Mouse (Mus musculus): Measurements from ENCODE around the gene Cenpm. TPM values are rescaled to one million over a fixed set of nuclear protein-coding genes. Genes with fewer than 3 reads are reported as not detected.

The Cenpm gene
- polyA plus RNA-seq (2016; fragmentation: Nextera tagmentation; extraction: Ambion mirVana) = 81.5 and 82.5 TPM in 2 replicates

- under 1% methylated on average over 65 of the region's 65 CpGs for WGBS
- H3K36me3 ChIP-seq (replicated peaks) = peaks cover 5% of the 10 kb centered on the region
- peak within 1 kb of the TSS; percentile 73 for H3K4me3 ChIP-seq
- H3K27ac ChIP-seq (replicated peaks) = peak within 1 kb of the TSS; percentile 92
- H3K4me1 ChIP-seq = peaks cover 11% of the 10 kb centered on the region
- no peaks in the 10 kb centered on the region for H3K9me3 ChIP-seq
- no peaks in the 10 kb centered on the region for H3K27me3 ChIP-seq (replicated peaks; ENCODE audit: low read depth, poor library complexity, severe bottlenecking)
- DNase-seq (ENCODE audit: low spot score) = peak; percentile 95
Measured at GRCm38 (mm10) chr15:82244115-82244804, at the start of gene Cenpm. TSS of gene Cenpm (minus strand) at chr15:82244748.

GRCm38 (mm10) chr15:82294059-82294458 lies 49.5 kb upstream of the Cenpm start:
- Histone ChIP-seq H3K4me1 (peaks cover 19% of the 10 kb centered on the region), H3K27ac (replicated peaks) (no peak overlapping the region), H3K36me3 (replicated peaks) (peaks cover 28% of the 10 kb centered on the region), H3K9me3 (peaks cover 4% of the 10 kb centered on the region; the same call in 1 of the 2 replicates), H3K4me3 (no peak overlapping the region), H3K27me3 (replicated peaks; ENCODE audit: low read depth, poor library complexity, severe bottlenecking) (peaks cover 4% of the 10 kb centered on the region)
- peak; percentile 31 for DNase-seq (ENCODE audit: low spot score)
- WGBS = 57% methylated on average over 8 of the region's 8 CpGs

DNA sequence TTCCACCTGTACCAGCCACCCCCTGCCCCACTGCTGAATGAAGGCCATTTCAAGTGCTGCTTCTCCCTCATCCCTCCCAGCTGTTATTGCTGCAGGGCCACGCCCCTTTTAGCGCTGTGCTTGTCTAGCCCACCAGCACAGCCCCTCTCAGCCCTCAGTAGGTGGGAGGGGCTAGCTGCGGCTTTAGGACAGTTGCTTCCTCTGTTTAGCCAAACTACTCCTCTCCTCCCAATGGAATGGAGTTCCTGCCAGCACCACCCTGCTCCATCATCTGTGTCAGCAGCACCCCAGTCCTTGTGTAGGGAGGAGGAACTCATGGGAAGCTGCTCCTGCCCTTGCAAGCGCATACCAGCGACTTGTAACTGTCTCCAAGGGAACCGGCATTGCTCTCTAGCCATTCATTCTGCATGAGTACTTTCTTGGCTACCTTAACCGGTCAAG lies 48.7 kb upstream of the Cenpm start:
- peak; percentile 54 for DNase-seq (ENCODE audit: low spot score)
- WGBS = 20% methylated on average over 7 of the region's 7 CpGs
- H3K27me3 ChIP-seq (replicated peaks; ENCODE audit: low read depth, poor library complexity, severe bottlenecking) = no peaks in the 10 kb centered on the region
- peak overlapping the region; percentile 27; the same call in 1 of the 2 replicates for H3K4me3 ChIP-seq
- H3K27ac ChIP-seq (replicated peaks) = no peak overlapping the region
- H3K9me3 ChIP-seq = no peaks in the 10 kb centered on the region
- peaks cover 36% of the 10 kb centered on the region for H3K36me3 ChIP-seq (replicated peaks)
- peaks cover 19% of the 10 kb centered on the region for H3K4me1 ChIP-seq

DNA sequence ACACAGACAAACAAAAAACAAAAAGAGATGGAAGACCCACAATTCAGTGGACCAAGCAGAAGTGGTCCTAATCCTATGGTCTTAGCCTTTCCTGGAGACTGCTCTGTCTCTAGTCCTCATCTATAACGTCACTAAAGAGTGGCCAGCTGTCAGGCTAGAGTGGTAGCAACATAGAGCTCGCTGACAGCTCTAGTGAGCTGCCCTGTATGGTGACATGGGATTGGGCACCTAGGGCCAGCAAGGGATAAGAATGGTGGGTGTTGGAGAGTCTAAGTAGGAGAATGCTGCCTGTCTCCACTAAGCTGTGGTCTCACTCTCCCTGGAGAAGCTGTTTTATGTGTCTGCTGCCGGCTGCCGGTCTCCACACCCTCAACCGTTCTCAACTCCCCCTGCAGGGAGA lies 48.3 kb upstream of the Cenpm start:
- peak overlapping the region; percentile 27; the same call in 1 of the 2 replicates for H3K4me3 ChIP-seq
- 28% methylated on average over 5 of the region's 5 CpGs for WGBS

DNA sequence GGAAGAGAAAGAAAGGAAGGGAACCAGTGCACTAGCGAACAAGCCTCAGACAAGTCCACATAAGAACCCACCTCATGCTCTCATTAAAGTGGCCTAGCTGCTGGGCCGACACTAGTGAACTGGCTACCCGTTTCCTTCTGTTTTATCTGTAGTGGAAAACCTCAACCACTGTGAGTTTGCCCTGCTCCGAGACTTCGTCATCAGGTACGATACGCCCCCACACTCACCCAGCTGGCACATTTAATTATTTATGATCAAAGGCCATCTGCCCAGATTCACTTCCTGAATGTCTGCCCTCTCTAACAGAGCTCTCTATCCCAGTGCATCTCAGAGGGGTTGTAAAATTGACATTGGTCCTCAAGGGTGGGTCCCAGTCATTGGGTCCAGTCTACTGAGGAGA lies 45.7 kb upstream of the Cenpm start:
- Histone ChIP-seq H3K4me1 (peaks cover 19% of the 10 kb centered on the region), H3K27ac (replicated peaks) (no peak overlapping the region), H3K9me3 (no peaks in the 10 kb centered on the region), H3K36me3 (replicated peaks) (peaks cover 66% of the 10 kb centered on the region), H3K4me3 (no peak overlapping the region), H3K27me3 (replicated peaks; ENCODE audit: low read depth, poor library complexity, severe bottlenecking) (no peaks in the 10 kb centered on the region)
- DNase-seq (ENCODE audit: low spot score) = no peak
- WGBS = 90% methylated on average over 7 of the region's 7 CpGs

More for the DNA sequence above, 48.3 kb upstream of the Cenpm start:
- DNase-seq (ENCODE audit: low spot score) = no peak
- no peaks in the 10 kb centered on the region for H3K27me3 ChIP-seq (replicated peaks; ENCODE audit: low read depth, poor library complexity, severe bottlenecking)
- no peaks in the 10 kb centered on the region for H3K9me3 ChIP-seq
- H3K4me1 ChIP-seq = peaks cover 19% of the 10 kb centered on the region
- H3K36me3 ChIP-seq (replicated peaks) = peaks cover 40% of the 10 kb centered on the region
- H3K27ac ChIP-seq (replicated peaks) = no peak overlapping the region

DNA sequence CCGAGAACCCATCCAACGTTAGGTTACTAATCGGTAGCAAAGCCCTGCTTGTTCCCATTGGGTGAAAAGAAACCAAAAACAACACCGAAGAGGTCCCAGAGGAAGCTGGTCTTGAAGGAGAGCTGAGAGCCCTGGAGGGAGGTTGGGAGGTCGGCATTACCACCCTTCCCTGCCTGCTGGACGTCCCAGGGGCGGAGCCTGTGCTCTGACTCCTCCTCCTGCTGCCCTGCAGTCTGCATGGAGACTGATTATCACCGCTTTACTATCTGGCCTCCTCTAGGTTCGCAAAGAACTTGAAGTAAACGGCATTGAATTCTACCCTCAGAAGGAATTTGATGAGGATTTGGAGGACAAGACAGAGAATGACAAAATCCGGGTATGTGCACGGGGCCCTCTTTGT lies 41.6 kb upstream of the Cenpm start:
- Histone ChIP-seq H3K36me3 (replicated peaks) (peaks cover 100% of the 10 kb centered on the region), H3K4me1 (no peaks in the 10 kb centered on the region), H3K27ac (replicated peaks) (no peak overlapping the region), H3K27me3 (replicated peaks; ENCODE audit: low read depth, poor library complexity, severe bottlenecking) (no peaks in the 10 kb centered on the region), H3K4me3 (no peak overlapping the region), H3K9me3 (no peaks in the 10 kb centered on the region)
- no peak for DNase-seq (ENCODE audit: low spot score)
- 68% methylated on average over 12 of the region's 12 CpGs for WGBS

DNA sequence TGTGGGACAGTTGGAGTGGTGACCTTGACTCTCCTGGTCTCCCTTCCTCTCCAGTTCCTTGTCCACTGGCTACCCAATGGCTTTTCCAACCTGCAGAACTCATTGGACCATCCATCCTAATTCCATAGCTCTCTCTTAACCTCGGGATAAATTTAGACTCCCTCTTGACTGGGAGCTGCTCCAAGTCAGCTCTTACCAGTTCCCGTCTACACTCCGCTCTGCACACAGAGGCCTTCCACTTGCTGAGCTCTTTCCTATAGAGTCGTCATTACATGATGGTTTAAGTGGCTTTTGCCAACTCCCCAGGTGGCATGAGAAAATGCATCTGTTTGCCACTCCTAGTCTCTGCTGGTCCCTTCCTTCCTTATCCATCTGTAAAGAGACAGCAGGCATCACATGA lies 36.1 kb upstream of the Cenpm start:
- DNase-seq (ENCODE audit: low spot score) = no peak
- Histone ChIP-seq H3K27ac (replicated peaks) (no peak overlapping the region), H3K9me3 (no peaks in the 10 kb centered on the region), H3K27me3 (replicated peaks; ENCODE audit: low read depth, poor library complexity, severe bottlenecking) (0 out of 2 replicates have a peak, but pooled peaks cover 5% of the 10 kb centered on the region), H3K4me3 (no peak overlapping the region), H3K4me1 (peaks cover 21% of the 10 kb centered on the region), H3K36me3 (replicated peaks) (peaks cover 86% of the 10 kb centered on the region)
- 89% methylated on average over 4 of the region's 4 CpGs for WGBS

DNA sequence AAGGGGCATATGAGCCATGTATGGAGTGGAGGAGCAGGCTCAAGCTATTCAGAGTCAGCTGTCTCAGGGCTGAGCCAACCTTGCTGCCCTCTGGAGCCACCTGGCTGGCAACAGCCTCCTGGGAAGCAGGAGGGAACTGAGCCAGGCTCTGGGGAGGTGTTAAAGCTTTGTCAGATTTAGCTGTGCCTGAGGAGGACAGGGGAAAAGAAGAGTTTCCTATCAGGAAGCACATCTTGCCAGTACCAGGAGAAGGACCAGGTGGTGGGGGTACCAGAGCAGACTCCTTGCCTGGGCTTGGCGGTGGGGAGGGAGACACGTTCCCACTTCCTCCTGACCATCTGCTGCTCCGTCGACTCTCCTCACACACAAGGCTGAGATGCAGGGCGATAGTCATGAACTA lies 33.0 kb upstream of the Cenpm start:
- Histone ChIP-seq H3K27ac (replicated peaks) (no peak overlapping the region), H3K9me3 (no peaks in the 10 kb centered on the region), H3K36me3 (replicated peaks) (peaks cover 55% of the 10 kb centered on the region), H3K4me1 (peaks cover 33% of the 10 kb centered on the region), H3K27me3 (replicated peaks; ENCODE audit: low read depth, poor library complexity, severe bottlenecking) (peaks cover 34% of the 10 kb centered on the region), H3K4me3 (no peak overlapping the region)
- DNase-seq (ENCODE audit: low spot score) = no peak
- WGBS = 88% methylated on average over 5 of the region's 5 CpGs

DNA sequence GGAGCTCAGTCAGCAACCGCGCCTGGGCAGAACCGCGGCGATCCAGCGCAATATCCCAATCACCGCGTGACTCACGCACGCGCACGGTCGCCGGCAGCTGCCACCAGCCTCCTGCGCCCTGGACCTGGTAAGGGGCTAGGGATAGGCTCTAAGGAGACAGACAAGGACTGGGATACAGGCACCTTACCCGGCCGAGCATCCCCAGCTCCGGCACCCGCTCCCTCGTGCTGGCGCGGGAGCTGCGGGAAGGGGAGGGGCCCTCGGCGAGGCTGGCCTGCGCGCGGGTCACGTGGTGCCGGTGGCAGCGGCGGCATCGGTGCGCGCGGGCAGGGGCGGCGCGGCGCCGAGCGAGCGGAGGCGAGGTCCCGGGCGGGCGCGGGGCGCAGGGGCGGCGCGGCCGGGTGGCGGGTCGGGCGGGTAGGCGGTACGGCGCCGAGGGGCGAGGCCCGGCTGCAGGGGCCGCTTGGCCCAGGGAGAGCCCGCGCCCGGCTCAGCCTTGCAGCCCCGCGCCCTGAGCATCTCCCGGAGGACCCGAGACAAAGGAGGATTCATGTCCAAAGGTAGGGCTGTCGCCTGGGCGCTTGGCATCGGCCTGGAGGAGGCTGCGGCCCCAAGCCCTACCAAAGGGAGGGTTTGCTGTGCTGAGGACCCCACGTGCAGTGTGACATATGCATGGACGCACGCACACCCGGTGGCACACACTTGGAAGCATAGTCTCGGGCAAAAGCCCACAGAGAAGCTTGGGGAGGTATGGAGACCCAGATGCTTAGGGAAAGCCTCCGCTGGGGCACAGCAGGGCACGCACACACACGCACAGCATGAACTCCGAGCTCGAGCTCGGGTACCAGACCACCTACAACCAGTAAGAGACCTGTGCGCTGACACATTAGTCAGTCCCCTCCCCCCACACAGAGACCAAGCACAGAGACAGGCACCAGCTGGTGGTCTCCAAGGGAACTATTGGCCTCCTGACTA lies 30.7 kb upstream of the Cenpm start:
- Histone ChIP-seq H3K27ac (replicated peaks) (peak overlapping the region; percentile 89), H3K9me3 (no peaks in the 10 kb centered on the region), H3K27me3 (replicated peaks; ENCODE audit: low read depth, poor library complexity, severe bottlenecking) (peaks cover 48% of the 10 kb centered on the region), H3K36me3 (replicated peaks) (peaks cover 33% of the 10 kb centered on the region), H3K4me3 (peak overlapping the region; percentile 83), H3K4me1 (peaks cover 33% of the 10 kb centered on the region)
- DNase-seq (ENCODE audit: low spot score) = peak; percentile 79
- under 1% methylated on average over 86 of the region's 86 CpGs for WGBS

GRCm38 (mm10) chr15:82274593-82274926 lies 30.0 kb upstream of the Cenpm start, which contains the start of gene Sept3:
TSS of gene Sept3 (plus strand) at chr15:82274893.
- 31% methylated on average over 6 of the region's 6 CpGs for WGBS
- Histone ChIP-seq H3K36me3 (replicated peaks) (peaks cover 26% of the 10 kb centered on the region), H3K4me3 (peak within 1 kb of the TSS; percentile 83), H3K27me3 (replicated peaks; ENCODE audit: low read depth, poor library complexity, severe bottlenecking) (peaks cover 52% of the 10 kb centered on the region), H3K9me3 (no peaks in the 10 kb centered on the region), H3K4me1 (peaks cover 33% of the 10 kb centered on the region), H3K27ac (replicated peaks) (peak within 1 kb of the TSS; percentile 89)
- DNase-seq (ENCODE audit: low spot score) = no peak

DNA sequence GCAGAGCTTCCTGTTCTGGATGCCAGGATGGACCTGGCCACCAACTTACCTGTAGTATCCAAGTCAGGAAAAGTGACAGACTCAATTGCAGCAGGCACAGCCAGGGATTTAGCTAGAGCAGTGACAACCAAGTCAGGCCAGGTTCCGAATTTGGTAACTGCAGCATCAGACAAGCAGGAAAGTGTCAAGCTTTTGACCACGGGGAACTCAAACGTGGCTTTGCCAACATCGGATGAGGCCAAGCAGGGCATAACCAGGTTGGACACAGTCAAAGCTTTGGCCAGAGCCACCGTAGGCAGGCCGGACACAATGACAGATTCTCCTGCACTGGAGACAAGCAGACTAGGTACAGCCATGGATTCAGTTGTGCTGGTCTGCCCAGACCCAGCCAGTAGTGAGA lies 27.7 kb upstream of the Cenpm start:
- WGBS = 89% methylated on average over 6 of the region's 6 CpGs
- H3K4me3 ChIP-seq = no peak overlapping the region
- peaks cover 44% of the 10 kb centered on the region for H3K4me1 ChIP-seq
- H3K36me3 ChIP-seq (replicated peaks) = peaks cover 4% of the 10 kb centered on the region; the same call in 1 of the 2 replicates
- peaks cover 56% of the 10 kb centered on the region for H3K27me3 ChIP-seq (replicated peaks; ENCODE audit: low read depth, poor library complexity, severe bottlenecking)
- no peaks in the 10 kb centered on the region for H3K9me3 ChIP-seq
- DNase-seq (ENCODE audit: low spot score) = no peak
- no peak overlapping the region for H3K27ac ChIP-seq (replicated peaks)

DNA sequence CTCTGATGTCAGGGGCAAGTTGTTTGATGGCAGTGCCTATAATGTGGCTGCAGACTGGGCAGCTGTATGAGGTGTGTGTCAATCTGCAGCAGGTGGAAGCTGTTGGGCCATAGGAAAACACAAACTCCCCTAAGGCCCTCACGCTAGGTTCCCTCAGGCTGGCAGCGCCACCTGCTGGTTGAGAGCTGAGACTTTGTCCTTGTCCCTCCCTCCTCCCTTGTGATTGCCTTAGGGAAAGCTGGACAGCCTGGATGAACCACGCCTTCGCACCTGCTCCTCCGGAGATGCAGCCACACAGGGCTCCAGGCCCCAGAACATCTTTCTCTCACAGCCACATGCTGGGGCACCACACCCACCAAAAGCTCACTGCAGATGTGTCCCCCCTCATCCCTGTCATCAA lies 26.7 kb upstream of the Cenpm start:
- Histone ChIP-seq H3K27me3 (replicated peaks; ENCODE audit: low read depth, poor library complexity, severe bottlenecking) (peaks cover 56% of the 10 kb centered on the region), H3K4me1 (peaks cover 33% of the 10 kb centered on the region), H3K4me3 (no peak overlapping the region), H3K9me3 (no peaks in the 10 kb centered on the region), H3K36me3 (replicated peaks) (no peaks in the 10 kb centered on the region), H3K27ac (replicated peaks) (no peak overlapping the region)
- 5% methylated on average over 5 of the region's 5 CpGs for WGBS
- peak; percentile 82 for DNase-seq (ENCODE audit: low spot score)
